13 mouse cellular contexts compared by ENCODE assay signal in the genomic region with DNA sequence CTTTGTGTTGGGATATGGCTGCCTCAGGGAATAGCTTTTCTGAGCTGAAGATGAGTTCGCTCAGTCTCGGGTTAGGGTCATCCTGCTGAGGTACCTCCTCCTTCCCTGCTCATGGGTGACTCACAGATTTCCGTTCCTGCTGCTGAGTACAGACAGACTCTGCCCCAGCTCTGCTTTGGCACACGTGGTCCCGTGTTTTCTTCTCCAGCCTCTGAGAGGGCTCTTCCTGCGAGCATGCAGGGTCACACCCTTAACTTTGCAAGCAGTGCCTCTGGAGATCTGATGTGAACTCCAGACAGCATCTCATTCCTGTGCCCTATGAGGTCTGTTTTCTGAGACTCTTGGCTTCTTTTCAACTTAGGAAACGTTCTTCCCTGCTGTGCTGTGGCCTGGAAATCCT. TPM values are rescaled to one million over a fixed set of nuclear protein-coding genes. Genes with fewer than 3 reads are reported as not detected.
DNase-seq lines count a peak whose midpoint lies in the region; ATAC-seq and TF ChIP-seq lines count a peak whose summit lies in the region.
"Had no signal": no experiment of that assay in that cellular context is flagged by ENCODE, and none has a peak within 500 bp of the region (broad histone marks: within the 10 kb centered on the region; RNA-seq: fewer than 3 reads in every experiment).

No protein-coding gene starts in this region.

- H3K27ac ChIP-seq in kidney, postnatal 0 days = no peak overlapping the region
- H3K27ac ChIP-seq: forebrain, embryonic 15.5 days; layer of hippocampus, adult 2 months; limb, embryonic 15.5 days had no signal

- H3K9me3 ChIP-seq in kidney, postnatal 0 days (replicated peaks; ENCODE audit: low read length) = no peaks in the 10 kb centered on the region
- H3K9me3 ChIP-seq in megakaryocyte, embryonic 14.5 days = peaks cover 4% of the 10 kb centered on the region
- H3K9me3 ChIP-seq: forebrain, embryonic 15.5 days; limb, embryonic 15.5 days had no signal

- H3K27me3 ChIP-seq in kidney, postnatal 0 days (ENCODE audit: insufficient read depth, low read length) = no peaks in the 10 kb centered on the region
- H3K27me3 ChIP-seq in megakaryocyte, embryonic 14.5 days (replicated peaks) = no peaks in the 10 kb centered on the region
- H3K27me3 ChIP-seq: forebrain, embryonic 15.5 days; limb, embryonic 15.5 days had no signal

- 0 out of 2 replicates have a peak, but pooled peaks have one; percentile 52 for ATAC-seq in kidney, postnatal 0 days (replicated peaks; ENCODE audit: low FRiP score, low read depth)
- ATAC-seq: forebrain, embryonic 15.5 days had no signal

- no peak overlapping the region for H3K4me2 ChIP-seq in kidney, postnatal 0 days (ENCODE audit: low read length)
- H3K4me2 ChIP-seq: forebrain, embryonic 15.5 days; limb, embryonic 15.5 days had no signal

- no peak overlapping the region for H3K4me3 ChIP-seq in kidney, postnatal 0 days (replicated peaks; ENCODE audit: low read depth, low read length)
- peak overlapping the region; percentile 5 for H3K4me3 ChIP-seq in megakaryocyte, embryonic 14.5 days (replicated peaks)
- H3K4me3 ChIP-seq: forebrain, embryonic 15.5 days; layer of hippocampus, adult 2 months; limb, embryonic 15.5 days had no signal

- H3K4me1 ChIP-seq in kidney, postnatal 0 days (replicated peaks; ENCODE audit: insufficient read depth, low read length) = no peaks in the 10 kb centered on the region
- peaks cover 52% of the 10 kb centered on the region for H3K4me1 ChIP-seq in megakaryocyte, embryonic 14.5 days
- H3K4me1 ChIP-seq: forebrain, embryonic 15.5 days; limb, embryonic 15.5 days had no signal

- H3K36me3 ChIP-seq in kidney, postnatal 0 days (ENCODE audit: insufficient read depth, low read length) = no peaks in the 10 kb centered on the region
- H3K36me3 ChIP-seq in megakaryocyte, embryonic 14.5 days (replicated peaks; ENCODE audit: low read length) = peaks cover 17% of the 10 kb centered on the region
- H3K36me3 ChIP-seq: forebrain, embryonic 15.5 days; limb, embryonic 15.5 days had no signal

- H3K9ac ChIP-seq in kidney, postnatal 0 days (ENCODE audit: low read depth, low read length) = no peak overlapping the region
- H3K9ac ChIP-seq: forebrain, embryonic 15.5 days; limb, embryonic 15.5 days had no signal

- WGBS in kidney, postnatal 0 days = 20% methylated on average over 7 of the region's 7 CpGs

- DNase-seq in adrenal gland, adult 2 months = peak; percentile 43
- no peak for DNase-seq in adrenal gland, postnatal 25 days
- no peak for DNase-seq in kidney, postnatal 0 days (ENCODE audit: low spot score)
- no peak for DNase-seq in kidney, adult 11 months
- DNase-seq in adrenal gland, postnatal 36 days = peak; percentile 36 to 55
- no peak for DNase-seq in layer of hippocampus, postnatal 14 days (ENCODE audit: low spot score in 2 of 2)
- DNase-seq in natural killer cell, adult 2 months (ENCODE audit: low spot score in 2 of 2) = no peak
- DNase-seq: midbrain, embryonic 14.5 days had no signal

- TF ChIP-seq CTCF in kidney, postnatal 0 days (IDR thresholded peaks at IDR 0.05; ENCODE audit: low read depth) = no peak

RNA-seq across cellular contexts. Expression of a gene that starts 8.7 kb away (rescaled TPM):
- 100 to 1,000 TPM in 1 of 2 experiments, 10 to 100 TPM in 1; 68.0 to 133 TPM for total RNA-seq in adrenal gland, adult 2 months (2021)
- polyA plus RNA-seq in adrenal gland, adult 2 months (2012; rRNA removed) = 65.7 and 70.2 TPM in 2 replicates
- total RNA-seq in adrenal gland, postnatal 25 days (2021) = 43.2 and 52.1 TPM in 2 replicates
- 189 and 190 TPM in 2 replicates for polyA plus RNA-seq in kidney, postnatal 0 days (2015; fragmentation: Nextera tagmentation; extraction: Ambion mirVana)
- total RNA-seq in adrenal gland, postnatal 36 days (2021) = 10 to 100 TPM; 73.3 to 99.3 TPM
- polyA plus RNA-seq in megakaryocyte, embryonic 14.5 days (2012; ENCODE audit: insufficient read depth, low replicate concordance) = 55.5 and 121 TPM in 2 replicates
- total RNA-seq in layer of hippocampus, postnatal 14 days (2021) = 100 to 1,000 TPM; 150 to 168 TPM

RNA-seq across cellular contexts. Expression of a gene that starts 54.8 kb away (rescaled TPM):
- total RNA-seq in adrenal gland, adult 2 months (2021) = 10 to 100 TPM; 35.1 to 83.1 TPM
- 119 and 180 TPM in 2 replicates for polyA plus RNA-seq in adrenal gland, adult 2 months (2012; rRNA removed)
- total RNA-seq in adrenal gland, postnatal 25 days (2021) = 31.3 and 35.1 TPM in 2 replicates
- 76.4 and 78.4 TPM in 2 replicates for polyA plus RNA-seq in kidney, postnatal 0 days (2015; fragmentation: Nextera tagmentation; extraction: Ambion mirVana)
- total RNA-seq in adrenal gland, postnatal 36 days (2021) = 10 to 100 TPM; 45.8 to 51.9 TPM
- 104 and 232 TPM in 2 replicates for polyA plus RNA-seq in megakaryocyte, embryonic 14.5 days (2012; ENCODE audit: insufficient read depth, low replicate concordance)
- total RNA-seq in layer of hippocampus, postnatal 14 days (2021) = 10 to 100 TPM; 16.6 to 18.2 TPM
- total RNA-seq: hematopoietic stem cell, adult 5-6 weeks had no signal

Comparison
In these comparisons a context has a peak if more than half of its experiments do, and no peak if none do; other contexts are left out.
1. DNase-seq: peak in adrenal gland, adult 2 months (single experiment) and adrenal gland, postnatal 36 days (2 of 2); none in adrenal gland, postnatal 25 days (single experiment), kidney, postnatal 0 days (single experiment), kidney, adult 11 months (single experiment), layer of hippocampus, postnatal 14 days (0 of 2) and natural killer cell, adult 2 months (0 of 2).